Mouse (Mus musculus) mesoderm, embryonic 11.5 days (tissue): ENCODE measurements around the gene Hagh.

Experiments
- DNase-seq: peaks from one replicate; pipeline ENCODE4 v3.0.0-alpha.2; 2012; ENCODE audit warnings: low read depth, low spot score

The Hagh gene

DNA sequence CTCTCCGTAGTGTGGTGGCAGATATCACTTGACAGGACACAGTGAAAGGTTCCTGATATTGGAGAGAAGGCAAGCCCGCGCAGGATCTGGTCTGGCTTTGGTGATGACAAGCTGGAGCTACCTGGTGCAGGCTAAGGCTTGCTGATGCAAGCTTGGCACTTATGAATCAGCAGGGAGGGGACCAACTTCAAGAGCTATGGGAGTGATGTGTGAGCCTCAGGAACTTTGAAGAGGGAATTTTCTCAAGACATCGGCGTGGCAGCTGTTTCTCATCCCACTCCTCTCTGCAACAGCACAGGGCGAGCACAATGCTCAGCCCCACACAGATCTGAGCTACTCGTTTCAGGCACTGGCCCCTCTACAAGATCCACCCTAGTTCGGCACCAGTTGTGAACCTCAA, at the start of gene Hagh:
TSS of gene Hagh (plus strand) at position 302 of the 400 bp plus-strand sequence.
- DNase-seq: no peak

DNA sequence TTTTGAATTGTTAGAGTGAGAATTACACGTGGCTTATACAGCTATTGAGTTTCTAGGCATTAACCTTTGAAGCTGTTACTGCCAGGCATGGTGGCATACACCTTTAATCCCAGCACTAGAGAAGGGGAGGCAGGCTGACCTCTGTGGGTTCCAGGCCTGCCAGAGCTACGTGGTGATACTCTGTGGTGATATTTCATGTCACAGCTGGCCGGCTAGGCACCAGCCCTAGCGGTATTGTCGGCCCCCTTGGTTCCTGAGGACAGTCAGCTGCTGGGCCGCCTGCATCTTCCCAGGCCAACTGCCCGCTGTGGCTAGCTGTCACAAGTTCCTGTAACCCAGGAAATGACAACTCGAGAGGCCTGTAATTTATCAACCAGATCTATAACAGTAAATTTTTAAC, 47.8 kb upstream of the Hagh start:
- DNase-seq: no peak

DNA sequence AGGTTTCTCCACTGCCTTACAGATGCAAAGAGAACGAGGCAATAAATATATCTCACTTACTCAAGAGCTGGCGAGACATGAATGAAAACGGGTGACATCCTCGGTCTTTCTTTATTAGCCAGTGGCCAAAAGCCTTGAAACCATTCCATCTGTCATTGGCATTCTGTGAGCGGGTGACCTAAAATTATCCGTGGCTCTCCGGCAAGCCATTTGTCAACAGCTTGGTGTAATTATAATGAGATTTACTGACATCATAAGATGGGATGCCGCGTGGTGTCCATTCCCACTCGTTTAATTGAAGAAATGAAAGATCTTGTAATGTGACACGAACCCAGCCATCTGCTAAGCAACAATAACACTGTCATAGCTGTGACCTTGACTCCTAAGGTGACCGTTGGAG, 45.2 kb upstream of the Hagh start:
- no peak for DNase-seq

DNA sequence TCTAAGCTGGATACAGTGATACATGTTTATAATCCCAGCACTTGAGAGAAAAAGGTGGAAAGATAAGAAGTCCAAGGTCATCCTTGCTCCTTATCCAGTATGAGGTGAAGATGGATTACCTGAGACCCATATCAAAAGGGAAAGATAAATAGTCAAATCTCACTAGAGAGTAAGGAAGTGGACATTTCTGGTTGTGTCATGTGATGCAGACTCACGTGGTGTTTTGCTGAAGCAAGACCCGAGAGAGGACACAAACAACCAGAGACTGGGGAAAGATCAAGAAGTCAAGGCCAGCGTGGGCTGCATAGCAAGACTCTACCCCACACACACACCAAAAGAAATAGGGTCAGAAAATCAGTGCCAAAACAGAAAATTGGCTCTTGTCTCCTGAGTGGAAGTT, 43.0 kb upstream of the Hagh start:
- no peak for DNase-seq

DNA sequence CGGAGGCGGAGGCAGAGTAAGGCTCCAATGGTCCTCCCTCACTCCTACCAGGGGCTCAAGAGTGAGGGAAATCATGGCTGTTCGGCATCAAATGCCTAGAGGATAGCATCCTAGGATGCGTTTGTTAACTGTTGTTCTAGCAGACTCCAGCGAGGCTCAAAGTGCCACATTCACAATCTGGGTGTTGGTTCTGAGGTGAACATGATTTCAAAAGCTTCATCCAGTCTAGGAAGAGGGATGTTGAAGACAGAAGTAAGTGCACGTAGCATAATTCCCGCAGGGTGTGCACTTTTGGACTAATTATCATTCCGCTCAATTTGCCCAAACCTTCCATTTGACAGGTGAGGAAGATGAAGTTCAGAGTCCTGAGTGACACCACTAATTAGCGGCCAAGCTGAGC, 41.7 kb upstream of the Hagh start:
- no peak for DNase-seq

DNA sequence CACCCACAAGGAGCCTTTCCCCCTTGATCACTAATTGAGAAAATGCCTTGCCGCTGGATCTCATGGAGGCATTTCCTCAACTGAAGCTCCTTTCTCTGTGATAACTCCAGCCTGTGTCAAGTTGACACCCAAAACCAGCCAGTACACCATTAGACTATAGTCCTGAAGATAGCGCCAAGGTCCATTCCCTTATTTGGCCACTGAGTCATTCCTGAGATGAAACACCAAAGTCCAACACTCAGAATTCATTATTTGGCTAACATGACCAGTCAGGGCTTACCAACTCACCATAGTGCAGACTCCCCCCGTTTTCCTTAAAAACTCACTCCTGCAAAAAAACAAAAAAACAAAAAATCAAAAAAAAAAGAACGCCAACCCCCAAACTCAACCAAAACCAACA, 40.5 kb upstream of the Hagh start:
- DNase-seq: no peak

DNA sequence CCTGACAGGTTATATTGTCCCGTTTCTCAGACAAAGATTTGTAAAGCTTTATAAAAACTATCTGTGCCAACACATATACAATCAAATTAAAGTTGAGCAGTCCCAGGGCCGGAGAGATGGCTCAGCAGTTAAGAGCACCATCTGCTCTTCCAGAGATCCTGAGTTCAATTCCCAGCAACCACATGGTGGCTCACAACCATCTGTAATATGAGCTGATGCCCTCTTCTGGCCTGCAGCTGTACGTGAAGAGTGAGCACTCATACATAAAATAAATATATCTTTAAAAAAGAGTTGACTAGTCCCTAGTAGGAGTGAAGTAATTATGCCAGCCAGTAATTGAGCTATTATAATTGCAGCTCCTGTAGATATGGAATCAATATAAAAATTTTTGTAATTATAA, 39.4 kb upstream of the Hagh start:
- no peak for DNase-seq

DNA sequence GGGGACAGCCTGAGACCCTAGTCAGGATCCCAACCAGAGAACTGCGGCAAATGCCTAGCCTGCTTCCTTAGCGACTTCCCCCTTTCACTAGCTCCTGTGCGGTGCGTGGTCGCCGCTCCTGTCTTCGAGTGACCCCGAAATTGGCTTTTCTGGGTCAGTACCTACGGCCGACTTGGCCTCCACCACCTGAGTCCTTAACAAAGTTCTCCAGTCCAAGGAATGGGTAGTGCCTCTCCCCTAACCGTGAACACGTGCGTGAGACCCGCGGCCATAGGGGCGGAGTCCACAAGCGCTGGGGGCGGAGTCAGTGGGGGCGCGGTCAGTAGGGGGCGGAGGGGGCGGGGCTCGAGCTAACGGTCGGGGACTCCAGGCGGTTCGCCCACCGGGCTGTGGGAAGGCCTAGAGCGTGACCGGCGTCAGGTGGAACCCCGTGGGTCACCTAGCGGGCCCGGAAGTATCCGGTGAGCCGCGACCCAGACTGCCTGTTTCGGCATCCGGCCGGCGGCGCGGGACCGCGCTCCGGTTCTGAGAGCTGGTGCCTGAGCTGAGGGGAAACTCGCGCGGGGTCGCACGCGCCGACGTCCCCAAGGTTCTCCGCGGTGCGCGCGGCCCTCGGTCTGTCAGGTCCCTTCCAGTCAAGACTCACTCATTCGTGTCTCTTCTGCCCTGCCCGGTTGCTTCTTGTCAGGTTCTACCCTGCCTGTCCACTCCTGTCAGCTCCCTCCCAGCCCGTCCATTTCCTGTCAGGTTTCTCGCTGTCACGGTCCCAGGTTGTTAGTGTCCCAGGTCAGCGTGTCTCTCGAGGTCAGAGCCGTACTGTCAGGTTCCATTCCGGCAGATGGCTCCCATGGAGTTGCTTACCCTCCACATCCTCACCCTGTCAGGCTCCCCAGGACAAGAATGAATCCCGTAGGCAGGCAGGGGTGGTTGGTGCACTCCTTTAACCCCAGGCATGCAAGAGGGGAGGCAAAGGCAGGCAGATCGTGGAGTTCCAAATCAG, 35.7 kb upstream of the Hagh start, which contains the start of gene Meiob:
TSS of gene Meiob (plus strand) at position 338 of the 1,000 bp plus-strand sequence.
- DNase-seq: peak; percentile 71

DNA sequence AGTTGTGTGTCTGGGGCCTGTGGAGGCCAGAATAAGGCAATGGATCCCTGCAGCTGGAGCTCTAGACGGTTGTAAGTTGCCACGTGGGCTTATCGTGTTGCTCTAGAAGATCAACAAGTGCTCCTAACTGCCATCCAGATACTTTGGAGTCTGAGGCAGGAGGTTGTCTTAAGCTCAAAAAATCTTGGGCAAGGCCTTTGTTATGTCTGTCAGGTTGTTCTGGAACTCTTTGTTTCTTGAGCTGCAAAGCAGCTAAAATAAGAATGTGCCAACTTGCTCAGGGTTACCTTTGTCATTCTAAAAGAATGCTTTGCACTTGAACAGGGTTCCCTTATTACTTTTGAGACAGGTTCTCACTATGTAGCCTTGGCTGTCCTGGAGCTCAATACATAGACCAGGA, 28.7 kb upstream of the Hagh start:
- no peak for DNase-seq

DNA sequence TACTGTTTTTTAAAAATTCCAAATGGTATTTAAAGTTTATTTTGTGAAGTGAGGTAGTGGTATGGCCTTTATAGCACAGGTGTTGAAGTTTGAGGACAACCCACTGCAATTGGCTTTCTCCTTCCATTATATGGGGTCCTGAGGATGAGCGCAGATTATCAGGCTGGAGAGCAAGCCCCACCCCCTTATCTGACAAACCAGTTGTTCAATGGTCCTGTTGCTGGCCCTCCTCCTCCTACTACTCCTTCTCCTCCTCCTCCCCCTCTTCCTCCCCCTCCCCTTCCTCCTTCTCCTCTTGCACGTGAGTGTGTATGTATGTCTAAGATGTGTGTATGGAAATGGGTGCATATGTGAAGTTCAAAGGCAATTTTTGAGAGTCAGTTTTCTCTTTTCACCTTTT, 27.7 kb upstream of the Hagh start:
- DNase-seq: no peak

DNA sequence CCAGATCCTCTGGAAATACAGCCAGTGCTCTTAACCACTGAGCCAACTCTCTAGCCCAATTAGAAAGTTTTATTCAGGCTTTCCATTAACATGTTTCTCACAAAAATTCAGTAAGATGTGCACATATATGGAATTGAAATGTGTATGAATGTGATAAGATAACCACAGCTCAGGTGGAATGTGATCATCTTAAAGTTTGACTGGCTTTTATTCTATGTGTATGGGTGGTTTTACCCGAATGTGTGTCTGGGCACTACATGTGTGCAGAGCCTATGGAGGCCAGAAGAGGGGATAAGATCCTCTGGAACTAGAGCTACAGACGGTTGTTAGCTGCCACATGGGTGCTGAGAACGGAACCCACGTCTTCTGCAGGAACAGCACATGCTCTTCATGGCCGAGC, 24.7 kb upstream of the Hagh start:
- no peak for DNase-seq

DNA sequence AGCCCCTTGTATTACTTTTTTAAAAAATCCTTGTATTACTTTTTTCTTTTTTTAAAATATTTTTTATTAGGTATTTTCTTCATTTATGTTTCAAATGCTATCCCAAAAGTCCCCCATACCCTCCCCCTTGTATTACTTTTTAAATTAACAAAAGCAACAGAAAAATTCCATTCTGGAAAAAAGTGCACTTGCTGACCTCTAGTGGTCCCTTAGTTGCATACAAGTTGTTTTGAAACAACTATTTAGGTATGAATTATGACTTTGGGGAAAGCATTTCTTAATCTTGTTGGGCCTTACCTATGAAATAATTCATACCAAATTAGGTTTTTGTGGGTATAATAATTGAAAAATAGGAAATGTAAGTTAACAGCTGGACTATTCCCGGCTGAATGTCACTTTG, 22.4 kb upstream of the Hagh start:
- DNase-seq: no peak

DNA sequence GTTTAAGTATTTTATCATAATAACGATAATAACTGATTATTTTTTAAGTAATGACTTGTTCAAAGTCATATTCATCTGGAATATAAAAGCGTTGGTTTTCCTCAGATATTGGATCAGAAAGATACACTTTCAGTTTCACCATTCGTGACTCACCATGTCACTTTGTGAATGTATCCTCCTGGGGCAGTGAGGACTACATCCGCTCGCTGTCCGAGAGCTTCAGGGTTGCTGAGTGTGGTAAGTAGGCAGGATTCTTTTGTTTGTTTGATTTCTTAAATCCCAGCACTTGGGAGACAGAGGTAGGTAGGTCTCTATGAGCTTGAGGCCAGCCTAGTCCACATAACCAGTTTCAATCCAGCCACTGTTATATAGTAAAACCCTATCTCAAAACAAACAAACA, 21.8 kb upstream of the Hagh start:
- no peak for DNase-seq

DNA sequence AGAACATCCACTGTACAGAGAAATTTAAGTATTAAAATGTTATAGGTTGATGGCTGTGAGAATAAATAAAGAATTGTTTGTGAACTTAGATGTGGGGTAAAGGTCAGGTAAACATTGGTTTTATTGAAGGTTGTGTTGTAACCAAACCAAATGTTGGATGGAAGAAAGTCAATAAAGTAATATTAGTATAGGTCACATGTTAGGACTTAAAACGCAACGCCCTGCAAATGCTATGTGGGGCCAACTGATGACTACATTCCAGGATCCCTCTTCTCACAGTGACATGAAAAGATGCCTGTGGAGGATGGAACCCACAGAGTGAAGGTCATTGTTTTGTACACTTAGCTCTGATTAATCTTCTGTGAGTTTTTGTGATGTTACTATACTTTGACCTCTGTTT, 20.5 kb upstream of the Hagh start:
- DNase-seq: no peak

DNA sequence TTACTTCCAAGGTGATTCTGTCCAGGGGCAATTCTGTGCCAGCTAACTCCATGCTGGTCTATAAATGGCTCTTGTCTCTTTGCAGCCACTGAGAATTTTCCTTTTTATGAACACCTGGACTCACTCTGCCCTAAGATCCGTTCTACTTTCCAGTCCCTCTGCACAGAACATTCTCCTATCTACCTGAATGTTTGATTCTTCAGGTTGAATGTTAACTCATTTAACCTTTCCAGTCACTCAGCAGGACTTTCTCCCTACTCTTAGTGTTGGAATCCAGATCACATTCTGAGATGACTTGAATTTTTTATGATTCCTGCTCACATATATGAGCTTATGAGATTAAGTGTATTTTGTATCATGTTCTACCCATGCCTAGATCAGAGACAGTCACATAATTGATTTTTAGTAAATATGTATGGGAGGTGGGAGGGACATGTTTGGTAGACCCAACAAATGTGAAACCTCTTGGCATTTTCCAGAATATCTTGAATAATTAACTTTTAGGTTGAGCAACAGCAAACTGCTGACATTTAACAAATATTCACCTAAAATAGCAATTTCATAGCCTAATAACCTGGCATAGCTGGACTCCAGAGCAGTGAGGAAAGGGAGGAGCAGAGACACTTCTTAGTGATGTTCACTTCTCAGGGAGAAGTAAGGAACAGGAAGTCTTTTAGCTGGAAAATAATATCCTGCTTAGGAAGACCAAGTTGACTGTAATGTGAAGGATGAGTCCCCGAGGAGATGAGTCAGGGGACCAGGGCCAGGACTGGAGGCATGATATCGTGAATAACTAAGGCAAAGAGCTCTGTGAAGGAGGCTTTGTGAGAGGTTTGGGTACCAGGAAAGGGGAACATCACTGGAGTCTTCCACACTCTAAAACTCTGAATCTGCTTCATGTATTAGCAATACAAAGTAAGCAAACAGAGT, 18.3 kb upstream of the Hagh start:
- no peak for DNase-seq

DNA sequence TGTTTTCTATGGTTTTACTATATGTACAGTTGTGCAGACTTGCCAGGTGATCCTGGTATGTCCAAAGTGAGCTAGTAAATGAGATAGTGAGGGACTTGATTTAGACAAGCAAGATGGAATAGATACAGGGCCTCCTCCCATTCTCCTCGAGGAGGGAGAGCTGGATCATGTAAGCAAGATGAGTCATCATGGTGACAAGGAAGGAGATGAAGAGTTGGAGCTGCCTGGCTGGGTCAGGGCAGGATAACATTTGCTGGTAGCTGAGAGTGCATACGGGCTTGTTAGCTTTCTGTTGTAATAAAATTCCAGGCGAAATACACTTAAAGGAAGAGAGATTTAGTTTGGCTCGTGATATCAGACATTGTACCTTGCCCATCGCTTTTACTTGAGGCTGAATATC, 398 bp downstream of the Hagh start:
- no peak for DNase-seq

DNA sequence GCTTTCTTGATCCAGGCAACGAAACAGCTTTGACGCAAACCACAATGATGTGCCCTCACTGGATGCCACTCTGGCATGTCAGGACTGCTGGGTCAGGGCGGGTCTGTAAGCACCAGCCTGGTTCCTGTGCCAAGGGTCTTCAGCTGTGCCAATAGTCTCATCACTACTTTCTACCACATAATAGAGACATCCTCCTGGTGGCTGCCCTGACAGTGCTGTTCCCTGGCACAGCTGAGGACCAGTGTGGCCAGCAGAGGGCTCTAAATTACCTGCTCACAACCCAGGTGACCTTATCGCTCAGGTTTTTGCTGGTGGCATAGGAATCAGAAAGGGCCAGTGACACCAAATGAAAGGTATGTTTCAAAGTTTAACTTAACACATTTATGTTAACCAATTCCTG, 1.2 kb downstream of the Hagh start:
- no peak for DNase-seq

DNA sequence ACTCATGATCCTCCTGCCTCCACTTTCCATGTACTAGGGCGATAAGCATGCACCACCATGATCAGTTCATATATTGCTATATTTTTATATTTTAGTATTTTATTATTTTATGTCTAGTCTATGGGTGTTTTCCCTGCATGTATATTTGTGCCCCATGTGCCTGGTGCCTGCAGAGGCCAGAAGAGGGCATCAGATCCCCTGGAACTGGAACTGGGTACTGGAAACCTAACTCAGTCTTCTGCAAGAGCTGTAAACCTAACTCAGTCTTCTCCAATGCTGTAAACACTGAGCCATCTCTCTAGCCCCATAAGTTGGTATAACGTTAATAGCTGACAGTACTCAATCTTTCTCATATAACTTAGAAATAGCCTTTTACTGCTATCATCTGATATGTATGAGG, 2.7 kb downstream of the Hagh start:
- DNase-seq: no peak

DNA sequence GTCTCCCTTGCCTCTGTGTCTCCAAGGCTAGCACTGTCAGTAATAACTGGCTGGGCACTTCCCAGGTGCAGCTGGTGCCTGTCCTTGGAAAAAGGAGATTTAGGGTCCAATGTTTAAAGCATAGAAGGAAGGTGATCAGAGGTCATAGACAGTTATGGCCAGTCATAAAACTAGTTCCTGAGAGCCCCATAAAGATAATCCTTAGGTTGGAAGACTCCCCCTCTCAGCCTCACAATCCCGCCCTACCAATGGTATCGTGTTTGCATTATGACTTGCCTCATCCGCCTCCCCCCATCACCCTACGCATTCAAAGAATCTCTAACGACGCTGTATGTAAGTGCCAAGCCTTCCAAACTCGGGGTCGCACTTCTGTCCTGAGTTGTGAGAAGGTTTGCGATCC, 4.6 kb downstream of the Hagh start:
- DNase-seq: no peak

DNA sequence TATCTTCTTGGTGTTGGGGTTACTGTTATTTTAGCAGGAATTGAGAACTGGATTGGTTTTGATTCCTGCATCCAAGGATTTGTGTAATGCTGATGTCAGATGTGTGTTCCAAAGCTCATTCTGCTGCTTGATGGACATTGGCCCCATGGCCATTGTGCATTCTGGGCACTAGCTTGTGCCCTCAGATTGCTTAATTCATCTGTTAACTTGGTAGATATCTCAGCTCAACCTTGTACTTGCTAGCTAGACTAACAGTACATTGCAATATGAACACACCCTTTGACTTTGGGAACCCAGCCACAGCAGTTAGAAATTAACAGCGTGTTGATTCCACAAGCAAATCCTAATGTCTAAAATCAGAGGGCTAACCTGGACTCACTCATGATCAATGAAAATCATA, 7.4 kb downstream of the Hagh start:
- no peak for DNase-seq

DNA sequence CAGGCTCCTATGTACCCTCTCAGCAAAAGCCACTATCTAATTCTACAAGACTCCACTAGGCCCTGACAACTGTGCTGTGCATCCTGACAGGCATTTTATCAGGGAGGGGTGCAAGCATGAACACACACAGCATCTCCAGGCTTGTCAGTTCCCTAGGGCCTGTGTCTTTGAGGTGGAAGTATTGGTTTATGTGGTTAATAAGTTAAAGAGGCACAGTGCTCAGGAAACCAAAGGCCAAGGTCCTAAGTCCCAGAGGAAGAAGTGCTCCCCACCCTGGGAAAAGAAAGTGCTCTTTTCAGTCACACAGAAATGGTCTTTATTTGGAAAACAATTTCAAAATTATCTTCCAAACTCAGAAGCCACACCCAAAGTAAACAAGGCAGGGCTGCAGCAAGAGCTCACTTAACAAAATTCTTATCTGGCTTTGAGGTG, 8.7 kb downstream of the Hagh start:
- DNase-seq: no peak

DNA sequence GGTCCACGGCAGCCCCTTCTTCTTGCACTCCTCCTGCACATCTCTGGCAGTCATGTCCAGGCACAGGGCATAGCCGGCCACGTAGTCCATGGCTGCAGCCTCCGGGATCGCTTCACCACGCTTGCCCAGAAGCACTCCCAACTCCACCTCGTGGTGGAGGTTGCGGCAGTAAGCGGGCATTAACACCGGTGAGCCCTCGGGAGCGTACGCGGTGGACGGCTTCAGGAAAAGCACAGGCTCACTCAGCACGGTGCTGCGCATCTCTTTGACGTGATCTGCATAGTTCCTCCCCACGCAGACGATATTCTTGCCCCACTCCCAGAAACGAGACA, 9.8 kb downstream of the Hagh start:
- DNase-seq: no peak
